Mouse (Mus musculus) cerebellum, postnatal 14 days (tissue): ENCODE measurements around the gene Fdx1l.
A peak's percentile ranks its signal among the peaks of the same experiment; 100 is the strongest.

Experiments used
- DNase-seq, 2 experiments: peaks; one replicate each; pipeline ENCODE4 v3.0.0; 2021; ENCODE audit warnings: mixed read lengths in 2 of 2

Fdx1l gene

GRCm38 (mm10) chr9:21027774-21028290 lies 45.6 kb downstream of the Fdx1l start:
- peak in 1 of 2 experiments; percentile 38 for DNase-seq

- DNase-seq = no peak
These were observed 46.6 kb downstream of the Fdx1l start for GRCm38 (mm10) chr9:21026849-21027248.

GRCm38 (mm10) chr9:21025258-21025810 lies 48.1 kb downstream of the Fdx1l start:
- DNase-seq = no peak

- no peak for DNase-seq
These were observed 50.7 kb downstream of the Fdx1l start for GRCm38 (mm10) chr9:21022726-21023125.

- DNase-seq = no peak
These were observed 51.1 kb downstream of the Fdx1l start for GRCm38 (mm10) chr9:21022288-21022687.

DNA sequence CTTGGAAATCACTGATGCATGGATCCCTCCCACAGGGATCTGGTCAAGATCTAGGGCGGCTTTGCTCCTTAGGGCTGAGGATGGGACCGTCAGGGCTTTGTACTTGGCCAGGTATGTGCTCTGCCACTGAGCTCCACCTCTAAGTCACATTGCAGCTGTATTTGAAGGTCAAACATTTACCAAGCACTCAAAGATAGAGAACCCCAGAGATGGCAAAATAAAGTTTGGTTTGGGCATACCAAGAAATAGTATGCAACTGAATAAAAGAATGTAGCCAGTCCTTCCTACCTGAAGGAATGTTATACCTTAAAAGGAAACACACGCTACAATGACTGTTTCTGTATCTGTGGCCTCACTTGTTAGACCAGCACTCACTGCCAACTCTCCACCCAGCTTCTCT lies 52.1 kb downstream of the Fdx1l start:
- DNase-seq = no peak

DNA sequence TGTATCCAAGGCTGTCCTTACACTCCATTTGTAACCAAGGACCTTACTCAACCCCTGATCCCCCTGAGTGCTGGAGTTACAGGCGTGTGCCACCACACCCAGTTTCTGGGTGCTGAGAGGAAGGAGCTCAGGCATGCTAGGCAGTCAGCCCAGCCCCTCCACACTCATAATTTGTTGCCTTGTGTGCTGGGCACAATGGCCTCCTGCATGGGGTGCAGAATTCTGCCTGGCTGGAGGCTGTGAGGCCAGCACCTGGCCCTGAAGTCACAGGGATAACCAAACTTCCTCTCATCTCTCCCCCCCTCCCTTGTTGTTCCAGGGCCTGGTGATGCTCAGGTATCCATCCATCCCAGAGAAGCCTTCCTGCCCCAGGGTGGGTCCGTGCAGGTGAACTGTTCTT lies 54.8 kb downstream of the Fdx1l start:
- no peak for DNase-seq
